Comparison of ENCODE assay signal across 23 mouse cellular contexts in genomic region chr17:34567311-34567710, GRCm38 (mm10).
"Had no signal": no experiment of that assay in that cellular context is flagged by ENCODE, and none has a peak within 500 bp of the region (broad histone marks: within the 10 kb centered on the region; RNA-seq: fewer than 3 reads in every experiment).

No protein-coding gene starts in this region.

- H3K9me3 ChIP-seq: heart, embryonic 13.5 days; heart, embryonic 15.5 days; hindbrain, embryonic 10.5 days; hindbrain, embryonic 12.5 days; hindbrain, embryonic 13.5 days; hindbrain, embryonic 15.5 days; intestine, embryonic 15.5 days had no signal

- H3K4me3 ChIP-seq: heart, embryonic 10.5 days; heart, embryonic 12.5 days; heart, embryonic 13.5 days; heart, embryonic 15.5 days; hindbrain, embryonic 10.5 days; hindbrain, embryonic 12.5 days; hindbrain, embryonic 13.5 days; hindbrain, embryonic 15.5 days; intestine, embryonic 15.5 days; kidney, embryonic 15.5 days; layer of hippocampus, adult 2 months; left cerebral cortex, adult 2 months had no signal

- H3K36me3 ChIP-seq: heart, embryonic 15.5 days; hindbrain, embryonic 10.5 days; hindbrain, embryonic 12.5 days; hindbrain, embryonic 13.5 days; hindbrain, embryonic 15.5 days; intestine, embryonic 15.5 days; kidney, embryonic 15.5 days had no signal

- H3K4me1 ChIP-seq: hindbrain, embryonic 15.5 days had no signal

- H3K27me3 ChIP-seq: hindbrain, embryonic 15.5 days; intestine, embryonic 15.5 days; kidney, embryonic 15.5 days had no signal

- DNase-seq: heart, postnatal 10 days; heart, postnatal 14 days; heart, postnatal 36 days; heart, postnatal 4 days; kidney, adult 11 months; kidney, adult 18-20 months; kidney, adult 2 months; kidney, adult 8-10 months; kidney, postnatal 14 days; layer of hippocampus, adult 9-11 months; layer of hippocampus, postnatal 36 days had no signal
